Mouse (Mus musculus): ENCODE results near the gene Trim37.

GRCm38 (mm10) chr11:87136233-87136632 is 9.4 kb downstream of the Trim37 start:
- TF ChIP-seq CTCF (IDR thresholded peaks at IDR 0.05; ENCODE audit: borderline replicate concordance, insufficient read depth, low read depth, low read length) (no peak), POLR2A (IDR thresholded peaks at IDR 0.05; ENCODE audit: borderline replicate concordance, insufficient read depth, low read length) (no peak)

Measured in cerebellum, adult 2 months (tissue).